Mouse (Mus musculus): ENCODE results near the gene Dcst2. TPM values are rescaled to one million over a fixed set of nuclear protein-coding genes. Genes with fewer than 3 reads are reported as not detected.

Gene Dcst2
- total RNA-seq, 4 experiments from 2014 or later = 0.32 to 0.77 (median 0.42) TPM

DNA sequence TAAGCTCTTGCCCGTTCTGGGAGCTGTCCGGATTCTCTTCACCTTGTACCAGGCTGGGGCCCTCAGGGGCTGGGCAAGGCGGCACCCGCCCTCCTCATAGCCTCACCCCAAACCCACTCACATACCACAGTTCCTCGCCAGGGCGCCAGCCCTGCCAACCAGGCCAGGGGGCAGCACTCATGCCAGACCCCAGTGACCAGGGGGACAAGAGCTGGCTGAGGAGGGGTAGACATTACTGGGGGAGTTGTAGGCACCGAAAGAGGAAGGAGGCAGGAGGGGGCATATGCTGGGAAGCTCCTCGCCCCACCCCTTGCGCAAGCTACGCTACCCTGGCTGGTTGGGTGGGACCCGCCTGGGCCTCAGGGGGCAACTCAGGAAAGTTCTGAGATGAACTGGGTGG is 25.9 kb downstream of the Dcst2 start:
- DNase-seq (ENCODE audit: low spot score in 2 of 2) = no peak

DNA sequence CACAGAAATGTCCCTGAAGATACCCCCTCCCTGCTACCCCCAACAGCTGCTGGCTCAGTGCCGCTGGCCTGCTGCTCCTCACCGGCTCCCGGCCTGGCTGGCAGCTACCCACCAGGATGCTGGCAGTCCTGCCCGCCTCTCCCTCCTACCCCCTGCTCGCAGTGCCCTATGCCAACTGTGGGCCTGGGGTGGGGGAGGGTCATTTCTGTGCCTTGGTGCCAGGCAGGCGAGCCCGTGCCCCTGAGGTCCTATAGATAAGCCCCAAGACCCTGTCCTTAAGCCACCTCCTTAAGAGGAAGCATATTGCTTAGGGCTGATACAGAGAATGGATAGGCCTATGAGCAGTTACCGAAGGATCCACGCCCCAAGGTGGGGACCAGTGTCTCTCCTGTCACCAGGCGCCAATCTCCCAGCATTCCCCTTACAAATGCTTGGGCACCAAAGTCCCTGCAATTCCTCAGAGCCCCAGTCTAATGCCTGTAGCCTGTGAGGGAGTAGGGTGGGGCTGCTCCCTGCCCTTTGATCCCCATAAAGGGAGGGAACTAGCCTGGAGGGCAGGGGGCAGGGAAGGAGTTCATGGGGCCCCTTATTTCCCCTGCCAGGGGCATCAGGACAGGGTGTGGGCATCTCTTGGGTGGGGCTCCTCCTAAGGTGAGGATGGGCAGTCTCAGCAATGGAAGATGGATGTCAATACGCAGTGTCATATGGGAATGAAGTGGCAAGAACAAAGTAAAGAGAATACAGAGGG is 26.5 kb downstream of the Dcst2 start:
- no peak for DNase-seq (ENCODE audit: low spot score in 2 of 2)

GRCm38 (mm10) chr3:89388901-89389740 is 27.3 kb downstream of the Dcst2 start:
- DNase-seq (ENCODE audit: low spot score in 2 of 2) = no peak

DNA sequence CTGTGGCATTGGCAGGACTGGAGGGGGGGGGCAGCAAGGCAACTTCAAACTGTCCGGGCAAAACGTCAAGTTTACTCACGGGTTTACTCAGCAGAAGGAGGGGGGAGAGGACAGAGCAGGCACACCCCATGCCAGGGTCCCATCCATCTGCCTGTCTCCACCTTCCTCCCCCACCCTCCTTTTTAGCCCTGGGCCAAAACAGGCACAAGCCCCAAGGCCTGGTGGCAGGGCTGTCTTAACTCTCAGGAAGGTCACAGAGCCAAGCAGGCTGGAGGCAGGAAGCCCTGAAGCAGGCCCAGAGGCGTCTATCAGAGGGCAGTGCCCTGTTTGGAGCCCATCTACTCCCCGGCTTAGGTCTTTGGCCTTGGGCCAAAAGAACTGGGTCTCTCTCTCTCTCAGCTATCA is 28.3 kb downstream of the Dcst2 start:
- DNase-seq (ENCODE audit: low spot score in 2 of 2) = no peak

DNA sequence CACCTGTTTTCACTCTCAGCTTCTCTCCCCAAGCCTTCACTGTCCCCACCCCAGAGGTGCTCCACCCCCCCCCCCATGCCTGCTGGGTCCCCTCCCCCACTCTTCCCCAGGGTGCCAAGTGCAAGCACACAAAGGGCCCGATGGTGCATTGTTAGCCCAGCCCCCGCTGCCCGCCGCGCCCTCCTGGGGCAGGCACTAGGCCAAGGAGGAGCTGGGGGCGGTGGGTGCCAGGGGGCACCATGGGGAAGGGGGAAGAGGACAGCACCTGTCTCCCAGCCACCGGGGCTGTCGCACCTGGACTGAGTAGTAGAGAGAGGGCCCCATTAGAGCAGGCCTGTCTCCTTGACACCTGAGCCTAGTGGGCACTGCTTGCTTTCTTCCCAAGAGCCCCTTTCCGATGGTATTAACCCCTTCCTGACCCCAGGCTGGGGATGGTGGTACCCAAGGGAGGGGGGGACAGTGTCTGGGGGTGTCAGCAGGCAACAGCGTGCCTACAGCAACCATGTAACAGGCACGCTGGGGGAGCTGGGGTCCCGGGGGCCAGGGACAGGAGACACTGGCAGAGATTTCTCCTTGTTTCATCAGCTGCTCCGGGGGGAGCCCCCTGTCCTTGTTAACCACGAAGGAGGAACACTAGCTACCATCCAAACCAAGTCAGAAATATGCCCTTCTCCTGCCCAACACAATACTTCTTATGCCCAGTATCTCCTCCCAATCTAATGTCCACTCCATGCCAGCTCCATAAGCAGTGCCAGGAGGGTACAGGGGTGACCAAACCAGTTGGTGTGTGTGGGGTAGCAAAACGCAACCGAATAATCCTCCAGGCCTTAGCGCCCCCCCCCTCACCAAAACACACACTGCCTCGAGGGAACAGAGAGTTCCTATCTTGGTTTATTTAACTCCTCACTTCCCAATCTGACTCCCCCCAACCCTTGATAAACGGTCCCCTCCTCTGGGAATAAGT is 29.2 kb downstream of the Dcst2 start:
- no peak for DNase-seq (ENCODE audit: low spot score in 2 of 2)

DNA sequence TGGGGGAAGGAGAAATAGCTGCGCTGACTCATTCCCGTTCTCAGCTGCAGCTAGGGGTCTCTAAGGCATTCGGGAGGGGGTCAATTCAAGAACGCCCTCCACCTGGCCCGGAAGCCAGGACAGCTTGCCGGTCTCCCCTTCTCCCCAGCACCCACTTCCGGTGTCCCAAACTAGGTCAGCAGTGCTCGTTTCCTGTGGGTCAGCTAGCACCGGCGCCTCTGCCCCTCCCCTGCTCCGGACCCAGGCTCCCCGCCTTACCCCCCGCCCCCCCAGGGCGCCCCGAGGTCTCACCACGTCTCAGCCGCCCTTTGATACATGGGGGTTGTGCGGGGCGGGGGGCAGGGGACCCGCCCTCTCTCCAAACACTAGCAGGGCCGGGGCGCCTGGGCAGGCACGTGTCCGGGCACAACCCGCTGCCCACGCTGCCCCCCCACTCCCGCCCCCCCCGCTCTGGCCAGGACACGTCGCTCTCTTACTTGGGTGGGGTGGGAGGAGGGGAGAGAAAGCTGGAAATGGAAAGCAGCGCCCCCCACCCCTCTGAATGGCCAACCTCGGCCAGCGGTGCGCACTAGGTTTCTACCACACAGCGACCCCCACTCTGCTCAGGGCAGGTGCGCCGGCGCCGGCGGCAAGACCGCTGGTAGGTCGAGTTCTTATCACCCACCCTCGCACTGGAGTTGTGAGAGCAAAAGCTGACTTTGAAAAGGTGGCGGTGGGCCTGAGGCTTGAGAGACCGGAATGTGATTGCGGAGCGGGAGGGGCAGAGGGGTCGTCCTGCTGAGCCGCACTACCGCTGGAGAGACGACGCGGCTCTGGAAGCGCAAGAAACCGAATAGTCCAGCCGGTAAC is 30.1 kb downstream of the Dcst2 start:
- DNase-seq (ENCODE audit: low spot score in 2 of 2) = no peak

DNA sequence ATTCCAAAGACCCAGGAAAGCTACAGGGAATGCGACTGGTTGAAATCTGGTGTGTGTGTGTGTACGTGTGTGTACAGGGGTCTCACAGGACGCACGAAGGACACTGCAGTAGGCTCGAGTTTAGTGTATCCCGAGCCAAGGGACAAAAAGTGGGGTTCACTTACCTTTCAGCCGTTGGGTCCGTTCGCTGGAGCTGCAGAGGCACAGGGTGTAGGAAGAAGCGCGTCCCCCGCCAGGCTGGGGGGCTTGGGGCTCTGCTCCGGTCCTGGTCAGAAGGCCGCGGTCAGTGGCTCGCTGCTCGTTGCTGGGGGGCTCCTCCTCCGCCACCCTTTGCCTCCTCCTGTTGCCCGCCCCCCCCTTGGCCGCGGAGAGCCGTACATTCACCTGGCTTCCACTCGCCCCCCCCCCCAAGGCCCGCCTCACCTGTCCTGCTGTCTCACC is 31.1 kb downstream of the Dcst2 start:
- no peak for DNase-seq (ENCODE audit: low spot score in 2 of 2)

DNA sequence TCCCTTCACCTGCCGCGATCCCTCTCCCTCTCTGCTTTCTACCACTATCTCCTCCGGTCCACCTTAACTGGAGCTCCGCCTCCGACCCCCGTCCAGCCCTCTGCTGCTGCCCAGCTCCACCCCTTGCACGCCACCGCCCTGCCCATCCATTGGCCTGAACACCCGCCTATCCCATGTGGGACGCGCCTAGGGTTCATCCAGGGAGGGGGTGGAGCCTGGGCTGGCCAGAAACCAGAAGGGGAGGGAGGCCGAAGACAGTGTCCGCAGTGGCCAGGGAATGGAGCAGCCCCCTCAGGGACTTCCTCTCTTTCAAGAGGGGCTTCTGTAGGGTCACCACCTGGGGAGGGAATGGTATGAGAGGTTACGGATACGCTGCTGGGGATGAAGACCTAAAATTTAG is 31.8 kb downstream of the Dcst2 start:
- peak; percentile 78 to 96 for DNase-seq (ENCODE audit: low spot score in 2 of 2)

GRCm38 (mm10) chr3:89394006-89394893 is 32.5 kb downstream of the Dcst2 start, which contains the start of gene Zbtb7b:
TSS of gene Zbtb7b (minus strand) at chr3:89394776.
- no peak for DNase-seq (ENCODE audit: low spot score in 2 of 2)

DNA sequence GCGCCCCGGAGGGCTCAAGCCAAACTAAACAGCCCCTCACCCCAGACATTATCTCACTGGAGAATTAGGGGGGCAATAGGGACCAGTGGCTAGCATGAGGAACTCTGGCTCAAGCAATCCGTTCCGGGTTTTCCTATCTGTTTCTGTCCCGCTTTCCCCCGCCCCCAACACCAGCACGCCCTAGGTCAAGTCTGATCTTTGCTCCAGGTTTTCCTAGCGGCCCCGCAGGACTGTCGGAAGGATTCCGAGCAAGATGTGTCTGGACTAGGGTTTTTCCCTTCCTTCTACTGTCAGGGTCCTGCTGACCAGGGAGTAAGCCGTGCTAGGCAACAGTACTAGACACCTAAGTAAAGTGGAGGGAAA is 33.1 kb downstream of the Dcst2 start:
- no peak for DNase-seq (ENCODE audit: low spot score in 2 of 2)

- no peak for DNase-seq (ENCODE audit: low spot score in 2 of 2)
These were observed 33.6 kb downstream of the Dcst2 start for GRCm38 (mm10) chr3:89395419-89395805.

DNA sequence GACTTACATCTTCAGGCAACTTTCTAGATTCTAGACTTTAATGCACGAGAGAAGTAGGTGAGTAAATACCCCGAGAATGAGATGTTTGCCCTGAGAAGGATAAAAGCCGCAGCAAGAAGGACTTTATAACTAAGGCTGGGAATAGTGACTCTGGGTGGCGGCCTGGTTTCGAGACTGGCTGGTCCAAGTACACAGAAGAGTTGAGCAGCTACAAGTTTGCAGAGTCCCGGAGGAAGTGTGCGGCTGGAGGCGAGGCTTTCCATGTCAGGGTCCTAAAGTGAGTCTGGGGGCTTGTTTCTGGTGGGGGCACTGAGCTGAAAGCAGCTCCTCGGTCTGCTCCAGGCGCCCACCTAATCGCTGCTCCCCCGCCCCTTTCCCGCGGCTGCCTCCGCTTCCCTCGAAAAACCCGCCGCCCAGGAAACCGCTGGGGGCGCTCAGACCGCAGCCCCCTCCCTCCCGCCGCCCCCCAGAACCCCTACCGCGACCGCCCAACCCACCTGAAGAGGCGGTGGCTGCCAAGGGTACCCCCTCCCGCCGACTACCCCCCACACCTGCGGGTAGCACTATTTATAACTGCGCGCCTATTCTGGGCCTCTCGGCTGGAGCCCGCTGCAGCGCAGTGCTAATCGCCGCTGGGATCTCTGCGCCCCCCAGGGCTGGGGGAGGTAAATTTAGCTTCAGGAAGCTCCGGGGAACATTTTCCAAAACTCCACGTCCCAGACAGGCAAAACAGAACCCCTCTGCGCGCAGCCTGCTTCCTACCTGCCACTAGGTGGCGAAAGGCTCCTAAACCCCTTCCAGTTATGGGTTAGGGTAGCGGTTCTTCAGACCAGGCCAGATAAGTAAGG is 34.3 kb downstream of the Dcst2 start:
- DNase-seq (ENCODE audit: low spot score in 2 of 2) = no peak

DNA sequence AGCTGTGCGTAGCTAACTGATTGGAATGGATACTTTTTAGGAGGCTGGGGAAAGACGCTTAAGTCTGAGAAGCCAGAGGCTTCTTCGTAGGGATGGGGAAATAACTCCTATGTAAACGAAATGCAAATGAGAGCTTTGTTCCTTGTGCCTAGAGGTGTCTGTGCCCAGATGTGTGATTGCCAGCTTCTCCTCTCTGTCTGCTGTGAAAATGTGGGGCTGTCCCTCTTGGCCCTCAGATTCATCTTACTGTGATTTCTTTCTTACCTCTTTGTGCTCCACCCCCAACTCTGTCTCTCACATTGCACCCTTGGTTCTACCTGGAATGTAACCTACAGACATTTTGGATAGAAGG is 34.9 kb downstream of the Dcst2 start:
- DNase-seq (ENCODE audit: low spot score in 2 of 2) = no peak

GRCm38 (mm10) chr3:89401329-89401728 is 39.6 kb downstream of the Dcst2 start:
- no peak for DNase-seq (ENCODE audit: low spot score in 2 of 2)

GRCm38 (mm10) chr3:89402693-89403092 is 40.9 kb downstream of the Dcst2 start, which contains the start of gene Lenep:
TSS of gene Lenep (minus strand) at chr3:89402793.
- DNase-seq (ENCODE audit: low spot score in 2 of 2) = no peak

DNA sequence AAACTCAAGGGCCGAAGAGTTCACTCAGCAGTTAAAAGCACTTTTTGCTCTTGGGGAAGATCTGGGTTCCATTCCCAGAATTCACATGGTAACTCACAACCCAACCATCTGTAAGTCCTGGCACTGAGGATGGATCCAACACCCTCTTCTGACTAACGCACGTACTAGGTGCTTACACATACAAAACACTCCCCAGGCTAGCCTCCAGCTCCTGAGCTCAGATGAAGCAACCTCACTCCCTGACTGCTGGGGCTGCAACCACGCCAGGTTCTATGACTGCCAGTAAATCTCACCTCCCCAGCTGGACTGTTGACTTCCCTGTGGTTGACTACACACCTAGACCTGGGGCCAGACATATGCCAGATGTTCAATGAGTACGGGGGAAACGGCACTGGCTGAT is 45.1 kb downstream of the Dcst2 start:
- DNase-seq (ENCODE audit: low spot score in 2 of 2) = no peak

DNA sequence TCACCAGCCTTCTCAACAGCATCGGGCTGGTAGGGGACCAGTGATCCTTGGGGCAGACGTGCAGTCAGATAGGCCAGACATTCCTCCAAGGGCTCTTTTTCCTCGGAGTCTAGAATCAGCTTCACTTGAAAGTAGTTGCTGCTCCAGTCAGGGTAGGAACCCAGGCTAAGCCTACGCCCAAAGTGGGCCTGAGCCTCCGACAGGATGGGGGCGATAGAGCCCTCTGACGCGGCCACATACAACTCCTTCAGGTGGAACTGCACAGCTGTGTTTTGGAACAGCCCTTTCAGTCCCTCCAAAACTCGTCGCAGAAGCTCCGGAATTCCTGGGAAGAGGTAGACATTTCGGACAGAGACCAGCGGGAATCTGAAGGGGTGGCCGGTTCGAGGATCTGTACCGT is 46.7 kb downstream of the Dcst2 start:
- no peak for DNase-seq (ENCODE audit: low spot score in 2 of 2)

DNA sequence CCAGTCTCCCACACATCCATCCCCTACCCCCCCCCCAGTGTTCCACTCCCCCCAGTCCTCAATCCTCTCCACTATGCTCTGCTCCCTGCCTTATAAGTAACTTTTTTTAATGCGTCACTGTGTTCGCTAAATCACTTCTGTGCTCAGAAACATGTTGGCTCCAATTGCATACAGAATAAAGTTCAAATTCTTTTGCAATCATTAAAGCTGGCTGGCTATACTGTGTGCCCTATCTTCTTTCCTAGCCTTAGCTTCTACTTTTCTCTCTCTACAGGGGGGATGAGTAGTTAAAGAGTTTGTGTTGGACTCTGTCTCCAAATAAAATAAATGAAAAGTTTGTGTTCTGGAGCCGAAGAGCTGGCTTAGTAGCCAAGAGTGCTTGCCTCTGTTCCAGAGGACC is 47.9 kb downstream of the Dcst2 start:
- DNase-seq (ENCODE audit: low spot score in 2 of 2) = no peak

DNA sequence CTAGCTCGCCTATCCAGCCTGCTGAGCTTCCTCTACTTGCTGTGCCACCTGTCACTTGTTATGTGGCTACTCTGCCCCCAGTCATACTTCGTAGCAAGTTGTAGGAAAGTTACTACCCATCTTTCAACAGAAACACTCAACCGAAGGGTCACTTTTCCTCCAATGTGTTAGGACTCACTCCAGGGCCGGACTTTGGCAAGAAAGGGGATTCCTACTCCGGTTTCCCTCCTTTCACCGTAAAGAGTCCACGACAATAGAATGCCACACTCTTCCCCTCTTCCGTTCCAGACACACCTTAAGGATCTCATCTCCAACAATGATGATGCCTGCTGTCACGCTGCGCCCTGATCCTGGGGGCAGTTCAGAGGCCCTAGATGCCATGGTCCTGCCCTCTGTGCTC is 49.1 kb downstream of the Dcst2 start:
- DNase-seq (ENCODE audit: low spot score in 2 of 2) = no peak
